Mouse (Mus musculus): ENCODE data around the gene Snrnp35. TPM values are rescaled to one million over a fixed set of nuclear protein-coding genes. Genes with fewer than 3 reads are reported as not detected.

Gene Snrnp35
- polyA plus RNA-seq, 1 experiment from 2014 or later, result 25.6 TPM

- Histone ChIP-seq H3K36me3 (ENCODE audit: control insufficient read depth, insufficient read depth, low read length) (peaks cover 7% of the 10 kb centered on the region; the same call in 1 of the 2 replicates), H3K4me2 (ENCODE audit: low read depth, low read length) (no peak overlapping the region)
- WGBS, result 88% methylated on average over 4 of the region's 4 CpGs
Measured at GRCm38 (mm10) chr5:124505235-124505634, 22.3 kb downstream of the Snrnp35 start.

GRCm38 (mm10) chr5:124506731-124507359 lies 23.9 kb downstream of the Snrnp35 start:
- Histone ChIP-seq H3K4me1 (replicated peaks; ENCODE audit: control insufficient read depth, insufficient read depth, low read length) (peaks cover 12% of the 10 kb centered on the region; the same call in 1 of the 2 replicates), H3K9me3 (ENCODE audit: control insufficient read depth, low read length) (no peaks in the 10 kb centered on the region), H3K9ac (ENCODE audit: low read length) (no peak overlapping the region), H3K4me2 (ENCODE audit: low read depth, low read length) (no peak overlapping the region), H3K36me3 (ENCODE audit: control insufficient read depth, insufficient read depth, low read length) (peaks cover 5% of the 10 kb centered on the region; the same call in 1 of the 2 replicates), H3K27ac (ENCODE audit: low read length) (peak overlapping the region; percentile 18), H3K4me3 (ENCODE audit: low read length) (no peak overlapping the region), H3K27me3 (ENCODE audit: control insufficient read depth, insufficient read depth, low read depth, low read length) (no peaks in the 10 kb centered on the region)
- ATAC-seq (ENCODE audit: low read depth), result no peak
- WGBS, result 40% methylated on average over 10 of the region's 10 CpGs

More at GRCm38 (mm10) chr5:124505235-124505634, 22.3 kb downstream of the Snrnp35 start:
- no peak for ATAC-seq (ENCODE audit: low read depth)
- Histone ChIP-seq H3K4me3 (ENCODE audit: low read length) (no peak overlapping the region), H3K27ac (ENCODE audit: low read length) (no peak overlapping the region), H3K9me3 (ENCODE audit: control insufficient read depth, low read length) (no peaks in the 10 kb centered on the region), H3K4me1 (replicated peaks; ENCODE audit: control insufficient read depth, insufficient read depth, low read length) (peaks cover 12% of the 10 kb centered on the region; the same call in 1 of the 2 replicates), H3K27me3 (ENCODE audit: control insufficient read depth, insufficient read depth, low read depth, low read length) (no peaks in the 10 kb centered on the region), H3K9ac (ENCODE audit: low read length) (no peak overlapping the region)

- peak; percentile 39 for ATAC-seq (ENCODE audit: low read depth)
- peaks cover 15% of the 10 kb centered on the region for H3K36me3 ChIP-seq (ENCODE audit: control insufficient read depth, insufficient read depth, low read length)
Measured at GRCm38 (mm10) chr5:124509200-124509599, 26.3 kb downstream of the Snrnp35 start.

GRCm38 (mm10) chr5:124509742-124510237 lies 26.9 kb downstream of the Snrnp35 start:
- H3K4me3 ChIP-seq (ENCODE audit: low read length), result no peak overlapping the region
- H3K4me2 ChIP-seq (ENCODE audit: low read depth, low read length), result 0 out of 2 replicates have a peak overlapping the region, but pooled peaks have one; percentile 14
- H3K36me3 ChIP-seq (ENCODE audit: control insufficient read depth, insufficient read depth, low read length), result peaks cover 17% of the 10 kb centered on the region
- H3K27me3 ChIP-seq (ENCODE audit: control insufficient read depth, insufficient read depth, low read depth, low read length), result no peaks in the 10 kb centered on the region
- ATAC-seq (ENCODE audit: low read depth), result peak; percentile 96
- H3K9ac ChIP-seq (ENCODE audit: low read length), result no peak overlapping the region
- WGBS, result 46% methylated on average over 12 of the region's 12 CpGs
- H3K9me3 ChIP-seq (ENCODE audit: control insufficient read depth, low read length), result no peaks in the 10 kb centered on the region
- peaks cover 12% of the 10 kb centered on the region; the same call in 1 of the 2 replicates for H3K4me1 ChIP-seq (replicated peaks; ENCODE audit: control insufficient read depth, insufficient read depth, low read length)
- peak overlapping the region; percentile 90 for H3K27ac ChIP-seq (ENCODE audit: low read length)

More at GRCm38 (mm10) chr5:124509200-124509599, 26.3 kb downstream of the Snrnp35 start:
- H3K27ac ChIP-seq (ENCODE audit: low read length), result peak overlapping the region; percentile 90
- H3K9me3 ChIP-seq (ENCODE audit: control insufficient read depth, low read length), result no peaks in the 10 kb centered on the region
- H3K9ac ChIP-seq (ENCODE audit: low read length), result no peak overlapping the region
- H3K27me3 ChIP-seq (ENCODE audit: control insufficient read depth, insufficient read depth, low read depth, low read length), result no peaks in the 10 kb centered on the region
- 0 out of 2 replicates have a peak overlapping the region, but pooled peaks have one; percentile 14 for H3K4me2 ChIP-seq (ENCODE audit: low read depth, low read length)
- H3K4me1 ChIP-seq (replicated peaks; ENCODE audit: control insufficient read depth, insufficient read depth, low read length), result peaks cover 12% of the 10 kb centered on the region; the same call in 1 of the 2 replicates
- WGBS, result 76% methylated on average over 6 of the region's 6 CpGs
- no peak overlapping the region for H3K4me3 ChIP-seq (ENCODE audit: low read length)

- Histone ChIP-seq H3K4me2 (ENCODE audit: low read depth, low read length) (no peak overlapping the region), H3K4me3 (ENCODE audit: low read length) (no peak overlapping the region), H3K27ac (ENCODE audit: low read length) (peak overlapping the region; percentile 90), H3K9ac (ENCODE audit: low read length) (0 out of 2 replicates have a peak overlapping the region, but pooled peaks have one; percentile 3), H3K36me3 (ENCODE audit: control insufficient read depth, insufficient read depth, low read length) (peaks cover 14% of the 10 kb centered on the region), H3K9me3 (ENCODE audit: control insufficient read depth, low read length) (no peaks in the 10 kb centered on the region), H3K4me1 (replicated peaks; ENCODE audit: control insufficient read depth, insufficient read depth, low read length) (peaks cover 12% of the 10 kb centered on the region; the same call in 1 of the 2 replicates), H3K27me3 (ENCODE audit: control insufficient read depth, insufficient read depth, low read depth, low read length) (no peaks in the 10 kb centered on the region)
- 82% methylated on average over 10 of the region's 10 CpGs for WGBS
- no peak for ATAC-seq (ENCODE audit: low read depth)
Measured at GRCm38 (mm10) chr5:124510536-124511050, 27.7 kb downstream of the Snrnp35 start.

GRCm38 (mm10) chr5:124515789-124516188 lies 32.9 kb downstream of the Snrnp35 start:
- Histone ChIP-seq H3K4me1 (replicated peaks; ENCODE audit: control insufficient read depth, insufficient read depth, low read length) (no peaks in the 10 kb centered on the region), H3K4me3 (ENCODE audit: low read length) (no peak overlapping the region), H3K27ac (ENCODE audit: low read length) (no peak overlapping the region), H3K9ac (ENCODE audit: low read length) (no peak overlapping the region), H3K36me3 (ENCODE audit: control insufficient read depth, insufficient read depth, low read length) (peaks cover 26% of the 10 kb centered on the region), H3K4me2 (ENCODE audit: low read depth, low read length) (no peak overlapping the region), H3K27me3 (ENCODE audit: control insufficient read depth, insufficient read depth, low read depth, low read length) (no peaks in the 10 kb centered on the region), H3K9me3 (ENCODE audit: control insufficient read depth, low read length) (no peaks in the 10 kb centered on the region)
- 77% methylated on average over 5 of the region's 5 CpGs for WGBS
- ATAC-seq (ENCODE audit: low read depth), result no peak

GRCm38 (mm10) chr5:124518648-124519047 lies 35.7 kb downstream of the Snrnp35 start:
- H3K9ac ChIP-seq (ENCODE audit: low read length), result no peak overlapping the region
- no peak overlapping the region for H3K4me3 ChIP-seq (ENCODE audit: low read length)
- H3K27me3 ChIP-seq (ENCODE audit: control insufficient read depth, insufficient read depth, low read depth, low read length), result no peaks in the 10 kb centered on the region
- no peak overlapping the region for H3K27ac ChIP-seq (ENCODE audit: low read length)
- no peaks in the 10 kb centered on the region for H3K4me1 ChIP-seq (replicated peaks; ENCODE audit: control insufficient read depth, insufficient read depth, low read length)
- ATAC-seq (ENCODE audit: low read depth), result no peak
- WGBS, result 87% methylated on average over 10 of the region's 10 CpGs
- no peaks in the 10 kb centered on the region for H3K9me3 ChIP-seq (ENCODE audit: control insufficient read depth, low read length)
- H3K36me3 ChIP-seq (ENCODE audit: control insufficient read depth, insufficient read depth, low read length), result peaks cover 23% of the 10 kb centered on the region
- H3K4me2 ChIP-seq (ENCODE audit: low read depth, low read length), result no peak overlapping the region

GRCm38 (mm10) chr5:124521588-124521987 lies 38.7 kb downstream of the Snrnp35 start:
- Histone ChIP-seq H3K9ac (ENCODE audit: low read length) (no peak overlapping the region), H3K4me3 (ENCODE audit: low read length) (no peak overlapping the region), H3K36me3 (ENCODE audit: control insufficient read depth, insufficient read depth, low read length) (peaks cover 18% of the 10 kb centered on the region), H3K27ac (ENCODE audit: low read length) (no peak overlapping the region), H3K4me1 (replicated peaks; ENCODE audit: control insufficient read depth, insufficient read depth, low read length) (no peaks in the 10 kb centered on the region), H3K27me3 (ENCODE audit: control insufficient read depth, insufficient read depth, low read depth, low read length) (no peaks in the 10 kb centered on the region), H3K4me2 (ENCODE audit: low read depth, low read length) (no peak overlapping the region), H3K9me3 (ENCODE audit: control insufficient read depth, low read length) (no peaks in the 10 kb centered on the region)
- 83% methylated on average over 4 of the region's 4 CpGs for WGBS
- ATAC-seq (ENCODE audit: low read depth), result no peak

- Histone ChIP-seq H3K9me3 (ENCODE audit: control insufficient read depth, low read length) (no peaks in the 10 kb centered on the region), H3K4me3 (ENCODE audit: low read length) (no peak overlapping the region), H3K9ac (ENCODE audit: low read length) (no peak overlapping the region), H3K36me3 (ENCODE audit: control insufficient read depth, insufficient read depth, low read length) (peaks cover 14% of the 10 kb centered on the region), H3K4me1 (replicated peaks; ENCODE audit: control insufficient read depth, insufficient read depth, low read length) (peaks cover under 1% of the 10 kb centered on the region; the same call in 1 of the 2 replicates), H3K27ac (ENCODE audit: low read length) (no peak overlapping the region), H3K4me2 (ENCODE audit: low read depth, low read length) (no peak overlapping the region), H3K27me3 (ENCODE audit: control insufficient read depth, insufficient read depth, low read depth, low read length) (no peaks in the 10 kb centered on the region)
- WGBS, result 96% methylated on average over 8 of the region's 8 CpGs
- no peak for ATAC-seq (ENCODE audit: low read depth)
Measured at GRCm38 (mm10) chr5:124523032-124523431, 40.1 kb downstream of the Snrnp35 start.

All from lung, embryonic 16.5 days (tissue).